Mouse (Mus musculus) ES-Bruce4 (cell line): ENCODE results near the gene Rhbdl3.

ENCODE experiments used
- CTCF ChIP-seq: IDR thresholded peaks from one replicate; pipeline ENCODE4 v1.8.1; 2011; ENCODE audit warnings: low read depth, low read length
- EP300 ChIP-seq: IDR thresholded peaks from 2 replicates; pipeline ENCODE4 v1.6.1; 2011; ENCODE audit warnings: low read depth, low read length; ENCODE audit not compliant: insufficient read depth

DNA sequence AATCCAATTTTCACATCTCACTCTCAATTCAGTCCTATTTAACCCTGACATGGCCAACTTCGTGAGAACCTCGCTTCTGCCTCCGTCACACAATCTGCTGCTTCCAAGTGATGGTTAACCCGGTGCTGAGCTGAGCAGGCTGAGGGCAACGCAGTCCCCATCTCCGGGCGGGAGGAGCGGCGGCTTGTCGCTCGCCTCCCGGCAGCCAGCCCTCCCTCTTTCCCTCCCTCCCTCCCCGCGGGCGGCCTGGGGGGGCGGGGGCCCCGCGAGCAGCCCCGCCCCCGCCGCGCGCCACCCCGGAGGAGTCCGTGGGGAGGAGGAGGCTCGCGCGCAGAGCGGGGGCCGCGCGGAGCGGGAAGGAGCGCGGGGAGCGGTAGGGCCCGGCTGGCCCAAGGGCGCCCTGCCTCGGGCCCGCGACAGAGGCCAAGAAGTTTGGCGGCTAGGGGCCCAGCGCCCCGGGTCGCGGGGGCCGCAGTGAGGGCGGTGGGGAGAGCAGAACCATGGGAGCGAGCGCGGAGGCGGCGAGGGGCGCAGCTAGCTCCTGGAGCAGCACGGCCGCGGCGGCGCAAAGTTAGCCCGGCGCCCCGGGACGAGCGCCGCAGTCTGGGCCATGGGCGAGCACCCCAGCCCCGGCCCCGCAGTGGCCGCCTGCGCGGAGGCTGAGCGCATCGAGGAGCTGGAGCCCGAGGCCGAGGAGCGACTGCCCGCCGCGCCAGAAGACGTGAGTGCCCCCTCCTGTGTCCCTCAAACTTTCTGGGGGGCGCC, at the start of gene Rhbdl3:
- no peak for TF ChIP-seq CTCF
- no peak for TF ChIP-seq EP300
